Mouse (Mus musculus) heart, postnatal 0 days (tissue): ENCODE measurements around the gene Tspyl1. TPM values are rescaled to one million over a fixed set of nuclear protein-coding genes. Genes with fewer than 3 reads are reported as not detected.

ENCODE experiments used
- ATAC-seq: fragments of 200-750 bp; cut with Nextera tagmentation; 2 replicates; pipeline ENCODE4 v1.8.0; 2017; ENCODE audit warnings: low read depth, moderate number of reproducible peaks, moderate library complexity; ENCODE audit not compliant: insufficient read depth
- DNase-seq: peaks from one replicate; pipeline ENCODE4 v3.0.0-alpha.2; 2016; ENCODE audit warnings: low spot score
- H3K27ac ChIP-seq: fragments of 300-500 bp; sonication (generic); 2 replicates; pipeline ENCODE4 v1.5.1; 2014; ENCODE audit warnings: low read depth, mild to moderate bottlenecking
- H3K27me3 ChIP-seq: fragments of 300-500 bp; sonication (generic); 2 replicates; pipeline ENCODE4 v1.6.1; 2014; ENCODE audit warnings: low read length, mixed read lengths; ENCODE audit not compliant: control insufficient read depth, insufficient read depth
- H3K36me3 ChIP-seq: fragments of 300-500 bp; sonication (generic); replicated peaks from 2 replicates; pipeline ENCODE4 v1.6.1; 2014; ENCODE audit warnings: low read length, mixed read lengths; ENCODE audit not compliant: control insufficient read depth, insufficient read depth
- H3K4me1 ChIP-seq: fragments of 300-500 bp; sonication (generic); 2 replicates; pipeline ENCODE4 v1.6.1; 2014; ENCODE audit warnings: antibody characterized with exemption; ENCODE audit not compliant: control insufficient read depth, insufficient read depth
- H3K4me2 ChIP-seq: fragments of 300-500 bp; sonication (generic); 2 replicates; pipeline ENCODE4 v1.6.1; 2014; ENCODE audit warnings: low read depth, mild to moderate bottlenecking, low read length, moderate library complexity
- H3K4me3 ChIP-seq: fragments of 300-500 bp; sonication (generic); 2 replicates; pipeline ENCODE4 v1.5.1; 2014; ENCODE audit warnings: low read depth, low read length
- H3K9ac ChIP-seq: fragments of 300-500 bp; sonication (generic); replicated peaks from 2 replicates; pipeline ENCODE4 v1.6.1; 2014; ENCODE audit warnings: low read depth, low read length, mixed read lengths
- H3K9me3 ChIP-seq: fragments of 300-500 bp; sonication (generic); replicated peaks from 2 replicates; pipeline ENCODE4 v1.6.1; 2016; ENCODE audit warnings: low read length; ENCODE audit not compliant: control insufficient read depth
- CTCF ChIP-seq: IDR thresholded peaks from 2 replicates; pipeline ENCODE4 v1.5.1; 2016; ENCODE audit warnings: antibody characterized with exemption, control low read depth, low read depth
- EP300 ChIP-seq: IDR thresholded peaks from 2 replicates; pipeline ENCODE4 v1.6.1; 2016; ENCODE audit warnings: antibody characterized with exemption, low read depth
- WGBS: fragments of 180-500 bp; shearing (Covaris S2); extraction: QIAGEN DNeasy Blood & Tissue Kit; methylation state at CpG from one replicate; pipeline ENCODE4 v1.1.7; 2014; 5-methylcytosine and 5-hydroxymethylcytosine counted together
- polyA plus RNA-seq: library from polyadenylated mRNA; unstranded; fragments of >200 nt; fragmentation: Nextera tagmentation; extraction: Ambion mirVana; gene quantifications from 2 replicates; pipeline ENCODE4 v1.2.1, GENCODE M21; 2015
- total RNA-seq: library from RNA; depleted of rRNA; stranded (reverse); fragments of >200 nt; gene quantifications from 2 replicates; pipeline ENCODE4 v1.2.3, GENCODE M21; 2014; ENCODE audit warnings: low replicate concordance

Tspyl1 gene
- total and polyA plus RNA-seq, 2 experiments from 2014 or later = 56.3 to 61.2 TPM

GRCm38 (mm10) chr10:34307070-34307469 lies 25.1 kb downstream of the Tspyl1 start:
- no peak for DNase-seq
- Histone ChIP-seq H3K4me1 (no peaks in the 10 kb centered on the region), H3K9ac (no peak overlapping the region), H3K27ac (no peak overlapping the region), H3K4me2 (no peak overlapping the region), H3K9me3 (no peaks in the 10 kb centered on the region), H3K36me3 (no peaks in the 10 kb centered on the region), H3K27me3 (no peaks in the 10 kb centered on the region), H3K4me3 (no peak overlapping the region)
- TF ChIP-seq EP300 (no peak), CTCF (no peak)
- no peak for ATAC-seq

- ATAC-seq (peak; percentile 44; the same call in 1 of the 2 replicates), DNase-seq (no peak)
- Histone ChIP-seq H3K9ac (no peak overlapping the region), H3K27ac (no peak overlapping the region; the same call in 1 of the 2 replicates), H3K9me3 (no peaks in the 10 kb centered on the region), H3K36me3 (peaks cover 10% of the 10 kb centered on the region), H3K4me1 (no peaks in the 10 kb centered on the region), H3K27me3 (no peaks in the 10 kb centered on the region), H3K4me2 (peak overlapping the region; percentile 5; the same call in 1 of the 2 replicates), H3K4me3 (no peak overlapping the region)
- TF ChIP-seq EP300 (no peak), CTCF (no peak)
- 53% methylated on average over 9 of the region's 9 CpGs for WGBS
Measured at GRCm38 (mm10) chr10:34309915-34310685, 28.1 kb downstream of the Tspyl1 start.

DNA sequence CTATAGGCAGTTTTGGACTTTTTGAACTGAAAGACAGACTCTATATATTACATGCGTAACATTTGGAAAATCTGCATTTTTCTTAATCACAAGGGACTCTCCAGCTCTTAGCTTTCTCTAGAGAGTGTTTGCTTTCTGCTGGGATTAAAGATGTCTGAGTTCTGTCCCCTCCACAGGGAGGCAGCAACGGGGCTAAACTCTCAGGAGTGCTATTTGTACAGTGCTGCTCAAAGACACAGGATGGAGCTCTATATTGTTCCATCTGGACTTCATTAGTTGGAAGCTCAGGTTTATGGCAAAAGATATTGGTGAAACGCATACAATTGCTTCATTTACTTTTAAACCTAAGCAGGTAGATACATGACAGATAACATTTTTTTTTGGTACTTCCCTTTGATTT lies 30.5 kb downstream of the Tspyl1 start:
- no peak for DNase-seq
- H3K36me3 ChIP-seq = peaks cover 10% of the 10 kb centered on the region
- H3K4me1 ChIP-seq = no peaks in the 10 kb centered on the region
- no peak for ATAC-seq
- H3K9me3 ChIP-seq = no peaks in the 10 kb centered on the region
- 73% methylated on average over 3 of the region's 3 CpGs for WGBS
- H3K4me3 ChIP-seq = no peak overlapping the region
- no peak overlapping the region for H3K27ac ChIP-seq
- peak; percentile 31; the same call in 1 of the 2 replicates for TF ChIP-seq CTCF
- TF ChIP-seq EP300 = no peak
- no peaks in the 10 kb centered on the region for H3K27me3 ChIP-seq
- no peak overlapping the region for H3K4me2 ChIP-seq
- no peak overlapping the region for H3K9ac ChIP-seq

DNA sequence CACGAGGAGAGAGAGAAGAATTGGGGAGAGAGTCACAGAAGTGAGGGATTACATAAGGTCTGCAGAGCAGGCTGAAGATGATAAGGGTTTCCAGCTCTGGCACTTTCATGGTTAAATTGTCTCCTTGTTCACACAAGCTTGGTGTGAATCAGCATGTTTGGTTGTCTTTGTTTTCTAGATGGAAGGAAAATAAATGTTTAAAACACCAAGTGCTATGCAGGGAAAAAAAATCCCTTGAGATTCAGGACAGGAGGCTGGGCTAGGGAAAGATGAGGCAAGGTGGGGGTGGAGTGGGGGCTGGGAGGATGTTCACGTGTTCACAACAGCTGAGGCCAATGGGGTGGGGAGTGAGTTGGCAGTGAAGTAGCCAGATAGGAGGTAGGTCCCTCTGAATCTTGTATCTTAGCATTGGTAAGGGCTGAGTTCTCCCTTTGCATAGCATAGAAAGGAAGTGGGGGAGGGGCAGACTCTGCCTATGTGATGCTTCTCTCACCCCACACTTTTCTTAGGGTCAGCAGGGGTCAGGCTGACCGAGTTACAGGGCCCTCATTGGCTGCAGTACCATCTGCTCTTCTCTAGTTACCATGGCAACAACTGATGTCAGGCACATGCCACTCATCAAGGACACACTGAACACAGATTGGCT lies 34.7 kb downstream of the Tspyl1 start:
- no peak overlapping the region for H3K4me3 ChIP-seq
- WGBS = 11% methylated on average over 3 of the region's 3 CpGs
- H3K9ac ChIP-seq = no peak overlapping the region
- H3K4me2 ChIP-seq = no peak overlapping the region
- no peaks in the 10 kb centered on the region for H3K9me3 ChIP-seq
- TF ChIP-seq EP300 (no peak), CTCF (no peak)
- H3K27me3 ChIP-seq = no peaks in the 10 kb centered on the region
- 0 out of 2 replicates have a peak, but pooled peaks cover 6% of the 10 kb centered on the region for H3K4me1 ChIP-seq
- H3K27ac ChIP-seq = no peak overlapping the region
- DNase-seq (no peak), ATAC-seq (0 out of 2 replicates have a peak, but pooled peaks have one; percentile 36)
- peaks cover 10% of the 10 kb centered on the region for H3K36me3 ChIP-seq

GRCm38 (mm10) chr10:34317217-34317606 lies 35.2 kb downstream of the Tspyl1 start:
- no peaks in the 10 kb centered on the region for H3K9me3 ChIP-seq
- ATAC-seq = no peak
- no peak for DNase-seq
- no peak overlapping the region for H3K9ac ChIP-seq
- 38% methylated on average over 2 of the region's 2 CpGs for WGBS
- 0 out of 2 replicates have a peak, but pooled peaks cover 6% of the 10 kb centered on the region for H3K4me1 ChIP-seq
- H3K4me2 ChIP-seq = no peak overlapping the region
- H3K27ac ChIP-seq = no peak overlapping the region
- peaks cover 15% of the 10 kb centered on the region for H3K36me3 ChIP-seq
- H3K27me3 ChIP-seq = no peaks in the 10 kb centered on the region
- TF ChIP-seq EP300 (no peak), CTCF (no peak)
- H3K4me3 ChIP-seq = no peak overlapping the region
